Mouse (Mus musculus) CH12.LX (cell line): Measurements from ENCODE around the gene Tars. TPM values are rescaled to one million over a fixed set of nuclear protein-coding genes. Genes with fewer than 3 reads are reported as not detected.

Experiments
- DNase-seq: peaks from one replicate; pipeline ENCODE4 v3.0.0-alpha.2; 2013; ENCODE audit errors: extremely low read depth
- H3K27ac ChIP-seq: 2 replicates; pipeline ENCODE4 v1.5.1; 2012; ENCODE audit warnings: low read depth, mild to moderate bottlenecking, control low read depth, moderate library complexity; ENCODE audit not compliant: insufficient read depth
- H3K27me3 ChIP-seq: replicated peaks from 2 replicates; pipeline ENCODE3; 2012; ENCODE audit warnings: inconsistent platforms
- H3K36me3 ChIP-seq, 2 experiments: replicated peaks in 1 of 2; 2 replicates each; pipeline versions ENCODE3 to v1.6.1; 2012; ENCODE audit warnings: inconsistent platforms in 1 of 2, low read length in 1 of 2, mild to moderate bottlenecking in 1 of 2, mixed read lengths in 1 of 2, moderate library complexity in 1 of 2; ENCODE audit not compliant: control insufficient read depth in 1 of 2, insufficient read depth in 1 of 2
- H3K4me1 ChIP-seq, 2 experiments: 2 replicates each; pipeline ENCODE4 v1.6.1; 2012; ENCODE audit warnings: inconsistent platforms in 1 of 2, moderate library complexity in 1 of 2; ENCODE audit not compliant: insufficient read depth in 2 of 2, control insufficient read depth in 1 of 2
- H3K4me2 ChIP-seq: 2 replicates; pipeline ENCODE4 v1.6.1; 2012; ENCODE audit warnings: low read depth, mild to moderate bottlenecking, control low read depth; ENCODE audit not compliant: poor library complexity, insufficient read depth, severe bottlenecking
- H3K4me3 ChIP-seq, 3 experiments: fragments of 150-350 bp in 1 of 3; sonication (generic) in 1 of 3; replicated peaks in 1 of 3; 2 replicates each; pipeline versions ENCODE3 to v1.5.1; 2011 to 2012; ENCODE audit warnings: low read depth in 2 of 3, low read length in 2 of 3, mild to moderate bottlenecking in 2 of 3, moderate library complexity in 2 of 3, control low read depth in 1 of 3, improper control_type of control experiment in 1 of 3, inconsistent platforms in 1 of 3, mixed read lengths in 1 of 3; ENCODE audit not compliant: poor library complexity in 1 of 3
- H3K79me2 ChIP-seq: replicated peaks from 2 replicates; pipeline ENCODE4 v1.6.1; 2012; ENCODE audit warnings: mild to moderate bottlenecking, moderate library complexity; ENCODE audit not compliant: control insufficient read depth, poor library complexity, insufficient read depth, severe bottlenecking; ENCODE audit errors: extremely low read depth
- H3K9ac ChIP-seq: 2 replicates; pipeline ENCODE4 v1.6.1; 2012; ENCODE audit warnings: low read depth, mild to moderate bottlenecking, control low read depth, moderate library complexity; ENCODE audit not compliant: insufficient read depth
- H3K9me3 ChIP-seq: replicated peaks from 2 replicates; pipeline ENCODE3; 2012; ENCODE audit warnings: low read length, inconsistent platforms, mixed read lengths
- BHLHE40 ChIP-seq: IDR thresholded peaks from 2 replicates; pipeline ENCODE4 v1.6.1; 2011; ENCODE audit warnings: mild to moderate bottlenecking, low read depth, low read length, improper control_type of control experiment
- ELF1 ChIP-seq: IDR thresholded peaks from 2 replicates; pipeline ENCODE4 v1.6.1; 2014; ENCODE audit warnings: low read depth, mild to moderate bottlenecking, inconsistent platforms, low read length, improper control_type of control experiment
- HCFC1 ChIP-seq: IDR thresholded peaks from 2 replicates; pipeline ENCODE4 v1.6.1; 2012; ENCODE audit warnings: low read depth, mild to moderate bottlenecking, inconsistent platforms, low read length, improper control_type of control experiment
- KAT2A ChIP-seq: IDR thresholded peaks from 2 replicates; pipeline ENCODE4 v1.6.1; 2012; ENCODE audit warnings: low read length, improper control_type of control experiment, inconsistent platforms; ENCODE audit not compliant: insufficient replicate concordance
- MAZ ChIP-seq: IDR thresholded peaks from 2 replicates; pipeline ENCODE4 v1.6.1; 2012; ENCODE audit warnings: low read depth, mild to moderate bottlenecking, inconsistent platforms, low read length, improper control_type of control experiment, moderate library complexity
- POLR2AphosphoS2 ChIP-seq: IDR thresholded peaks from 2 replicates; pipeline ENCODE4 v1.6.1; 2011; ENCODE audit warnings: low read depth, low read length, improper control_type of control experiment
- dilution Hi-C: fragments of 300-500 bp; cut with MboI; formaldehyde crosslinking; loops from 2 replicates; pipeline ENCODE4 v1.14.3; 2020; ENCODE audit warnings: low sequenced_read_pairs; ENCODE audit not compliant: extremely low pct_unique_long_range_greater_than_20kb, extremely low pct_ligation_motif_present
- in situ Hi-C: fragments of 300-500 bp; cut with MboI; formaldehyde crosslinking; loops from 3 replicates; pipeline ENCODE4 v1.14.3; 2019; ENCODE audit warnings: low sequenced_read_pairs, low pct_ligation_motif_present, low pct_unique_long_range_greater_than_20kb, mixed read lengths
- polyA plus RNA-seq: library from polyadenylated mRNA; unstranded; fragments of >175 nt; gene quantifications from 2 replicates; pipeline ENCODE4 v1.2.1, GENCODE M21; 2012; ENCODE audit warnings: low read depth; ENCODE audit not compliant: insufficient read length
- total RNA-seq, 2 experiments: library from RNA; depleted of rRNA; stranded (reverse); fragments of 300-350 nt in 1 of 2; fragments of >200 nt in 1 of 2; gene quantifications; 2 replicates each; pipeline ENCODE4 v1.2.3; 2012 to 2014

The Tars gene
- total and polyA plus RNA-seq, 3 experiments, result 114 to 217 (median 189) TPM

- TF ChIP-seq BHLHE40, result no peak
- TF ChIP-seq HCFC1, result no peak
- TF ChIP-seq ELF1, result no peak
- TF ChIP-seq KAT2A, result no peak
- TF ChIP-seq MAZ, result no peak
- no peak for TF ChIP-seq POLR2AphosphoS2
These were observed 59.8 kb downstream of the Tars start for GRCm38 (mm10) chr15:11339467-11340180.

More at GRCm38 (mm10) chr15:11339467-11340180, 59.8 kb downstream of the Tars start:
- no peaks in the 10 kb centered on the region for H3K27me3 ChIP-seq
- dilution Hi-C loops, result no loop called here
- DNase-seq, result no peak
- H3K9ac ChIP-seq, result no peak overlapping the region
- H3K9me3 ChIP-seq, result no peaks in the 10 kb centered on the region
- no peak overlapping the region for H3K4me2 ChIP-seq
- no peaks in the 10 kb centered on the region for H3K79me2 ChIP-seq
- H3K27ac ChIP-seq, result no peak overlapping the region
- no peaks in the 10 kb centered on the region for H3K36me3 ChIP-seq
- peaks cover 0 to 19% of the 10 kb centered on the region in 2 experiments; a peak in 2 of 4 replicates for H3K4me1 ChIP-seq
- in situ Hi-C loops, result no loop called here
- H3K4me3 ChIP-seq, result no peak overlapping the region
